Mouse (Mus musculus): ENCODE measurements around the gene Nckap5. TPM values are rescaled to one million over a fixed set of nuclear protein-coding genes. Genes with fewer than 3 reads are reported as not detected.

The Nckap5 gene
- polyA plus RNA-seq, 1 experiment from 2014 or later: 17.7 TPM

GRCm38 (mm10) chr1:126763192-126763591, 67.4 kb downstream of the Nckap5 start:
- no peak overlapping the region for H3K9ac ChIP-seq (replicated peaks)
- ATAC-seq: no peak
- peaks cover 19% of the 10 kb centered on the region for H3K27me3 ChIP-seq
- no peaks in the 10 kb centered on the region for H3K9me3 ChIP-seq
- H3K27ac ChIP-seq: no peak overlapping the region
- H3K36me3 ChIP-seq: no peaks in the 10 kb centered on the region
- H3K4me2 ChIP-seq (replicated peaks): no peak overlapping the region
- H3K4me1 ChIP-seq (replicated peaks): peaks cover 20% of the 10 kb centered on the region
- H3K4me3 ChIP-seq (replicated peaks): no peak overlapping the region
- 88% methylated on average over 2 of the region's 2 CpGs for WGBS

GRCm38 (mm10) chr1:126760386-126760785, 70.2 kb downstream of the Nckap5 start:
- H3K9me3 ChIP-seq: no peaks in the 10 kb centered on the region
- H3K36me3 ChIP-seq: no peaks in the 10 kb centered on the region
- WGBS: 31% methylated on average over 2 of the region's 2 CpGs
- H3K4me1 ChIP-seq (replicated peaks): peaks cover 8% of the 10 kb centered on the region
- H3K27me3 ChIP-seq: peaks cover 19% of the 10 kb centered on the region
- H3K4me3 ChIP-seq (replicated peaks): no peak overlapping the region
- H3K27ac ChIP-seq: no peak overlapping the region
- no peak overlapping the region for H3K9ac ChIP-seq (replicated peaks)
- ATAC-seq: no peak
- H3K4me2 ChIP-seq (replicated peaks): no peak overlapping the region

GRCm38 (mm10) chr1:126755682-126756081, 74.9 kb downstream of the Nckap5 start:
- 88% methylated on average over 5 of the region's 5 CpGs for WGBS
- Histone ChIP-seq H3K27me3 (0 out of 2 replicates have a peak, but pooled peaks cover 2% of the 10 kb centered on the region), H3K9me3 (no peaks in the 10 kb centered on the region), H3K36me3 (no peaks in the 10 kb centered on the region), H3K4me1 (replicated peaks) (peaks cover 24% of the 10 kb centered on the region), H3K4me3 (replicated peaks) (no peak overlapping the region), H3K9ac (replicated peaks) (no peak overlapping the region), H3K27ac (no peak overlapping the region), H3K4me2 (replicated peaks) (no peak overlapping the region)
- ATAC-seq: no peak

GRCm38 (mm10) chr1:126753611-126754010, 77.0 kb downstream of the Nckap5 start:
- no peak overlapping the region for H3K4me2 ChIP-seq (replicated peaks)
- no peak overlapping the region for H3K4me3 ChIP-seq (replicated peaks)
- H3K27me3 ChIP-seq: 0 out of 2 replicates have a peak, but pooled peaks cover 1% of the 10 kb centered on the region
- no peak overlapping the region for H3K27ac ChIP-seq
- ATAC-seq: no peak
- H3K36me3 ChIP-seq: no peaks in the 10 kb centered on the region
- H3K4me1 ChIP-seq (replicated peaks): peaks cover 26% of the 10 kb centered on the region
- H3K9ac ChIP-seq (replicated peaks): no peak overlapping the region
- peaks cover 4% of the 10 kb centered on the region; the same call in 1 of the 2 replicates for H3K9me3 ChIP-seq

- Histone ChIP-seq H3K4me3 (replicated peaks) (no peak overlapping the region), H3K9me3 (peaks cover 4% of the 10 kb centered on the region; the same call in 1 of the 2 replicates), H3K36me3 (no peaks in the 10 kb centered on the region), H3K4me2 (replicated peaks) (no peak overlapping the region), H3K27ac (no peak overlapping the region), H3K4me1 (replicated peaks) (peaks cover 26% of the 10 kb centered on the region), H3K9ac (replicated peaks) (no peak overlapping the region), H3K27me3 (0 out of 2 replicates have a peak, but pooled peaks cover 3% of the 10 kb centered on the region)
- 85% methylated on average over 13 of the region's 13 CpGs for WGBS
- no peak for ATAC-seq
These were observed 78.2 kb downstream of the Nckap5 start for GRCm38 (mm10) chr1:126752247-126753037.

GRCm38 (mm10) chr1:126751137-126751536, 79.5 kb downstream of the Nckap5 start:
- peaks cover 26% of the 10 kb centered on the region for H3K4me1 ChIP-seq (replicated peaks)
- peaks cover 4% of the 10 kb centered on the region; the same call in 1 of the 2 replicates for H3K9me3 ChIP-seq
- peak overlapping the region; percentile 47; the same call in 1 of the 2 replicates for H3K27ac ChIP-seq
- H3K4me3 ChIP-seq (replicated peaks): no peak overlapping the region
- H3K9ac ChIP-seq (replicated peaks): no peak overlapping the region
- 0 out of 2 replicates have a peak, but pooled peaks cover 3% of the 10 kb centered on the region for H3K27me3 ChIP-seq
- 39% methylated on average over 6 of the region's 6 CpGs for whole genome bisulfite sequencing
- ATAC-seq: peak; percentile 62
- H3K36me3 ChIP-seq: no peaks in the 10 kb centered on the region
- H3K4me2 ChIP-seq (replicated peaks): no peak overlapping the region

GRCm38 (mm10) chr1:126750156-126750555, 80.4 kb downstream of the Nckap5 start:
- no peak for ATAC-seq
- 95% methylated on average over 3 of the region's 3 CpGs for WGBS
- no peak overlapping the region for H3K27ac ChIP-seq

GRCm38 (mm10) chr1:126747914-126748313, 82.7 kb downstream of the Nckap5 start:
- Histone ChIP-seq H3K9me3 (peaks cover 4% of the 10 kb centered on the region; the same call in 1 of the 2 replicates), H3K4me1 (replicated peaks) (peaks cover 34% of the 10 kb centered on the region), H3K36me3 (no peaks in the 10 kb centered on the region), H3K27me3 (0 out of 2 replicates have a peak, but pooled peaks cover 3% of the 10 kb centered on the region), H3K4me3 (replicated peaks) (no peak overlapping the region), H3K27ac (no peak overlapping the region), H3K4me2 (replicated peaks) (no peak overlapping the region), H3K9ac (replicated peaks) (no peak overlapping the region)
- no peak for ATAC-seq
- 82% methylated on average over 4 of the region's 4 CpGs for WGBS

More at GRCm38 (mm10) chr1:126750156-126750555, 80.4 kb downstream of the Nckap5 start:
- Histone ChIP-seq H3K36me3 (no peaks in the 10 kb centered on the region), H3K9ac (replicated peaks) (no peak overlapping the region), H3K4me3 (replicated peaks) (no peak overlapping the region), H3K9me3 (peaks cover 4% of the 10 kb centered on the region; the same call in 1 of the 2 replicates), H3K27me3 (0 out of 2 replicates have a peak, but pooled peaks cover 3% of the 10 kb centered on the region), H3K4me2 (replicated peaks) (no peak overlapping the region), H3K4me1 (replicated peaks) (peaks cover 35% of the 10 kb centered on the region)

GRCm38 (mm10) chr1:126745482-126746136, 85.0 kb downstream of the Nckap5 start:
- peaks cover 3% of the 10 kb centered on the region; the same call in 1 of the 2 replicates for H3K27me3 ChIP-seq
- H3K4me2 ChIP-seq (replicated peaks): no peak overlapping the region
- H3K4me1 ChIP-seq (replicated peaks): peaks cover 15% of the 10 kb centered on the region
- H3K36me3 ChIP-seq: no peaks in the 10 kb centered on the region
- peak; percentile 48; the same call in 1 of the 2 replicates for ATAC-seq
- H3K9ac ChIP-seq (replicated peaks): no peak overlapping the region; the same call in 1 of the 2 replicates
- 3% methylated on average over 4 of the region's 4 CpGs for WGBS
- peaks cover 4% of the 10 kb centered on the region; the same call in 1 of the 2 replicates for H3K9me3 ChIP-seq
- H3K4me3 ChIP-seq (replicated peaks): no peak overlapping the region
- H3K27ac ChIP-seq: peak overlapping the region; percentile 49; the same call in 1 of the 2 replicates

- Histone ChIP-seq H3K4me2 (replicated peaks) (no peak overlapping the region), H3K27me3 (peaks cover 3% of the 10 kb centered on the region; the same call in 1 of the 2 replicates), H3K36me3 (no peaks in the 10 kb centered on the region), H3K27ac (no peak overlapping the region), H3K4me3 (replicated peaks) (no peak overlapping the region), H3K9me3 (no peaks in the 10 kb centered on the region), H3K9ac (replicated peaks) (no peak overlapping the region), H3K4me1 (replicated peaks) (peaks cover 14% of the 10 kb centered on the region)
- 41% methylated on average over 14 of the region's 14 CpGs for WGBS
- no peak for ATAC-seq
These were observed 85.8 kb downstream of the Nckap5 start for GRCm38 (mm10) chr1:126744631-126745305.

GRCm38 (mm10) chr1:126738291-126738640, 92.3 kb downstream of the Nckap5 start:
- peak overlapping the region; percentile 41 for H3K4me3 ChIP-seq (replicated peaks)
- H3K27me3 ChIP-seq: peaks cover 12% of the 10 kb centered on the region
- H3K27ac ChIP-seq: peak overlapping the region; percentile 14; the same call in 1 of the 2 replicates
- H3K9ac ChIP-seq (replicated peaks): peak overlapping the region; percentile 48
- peak overlapping the region; percentile 64 for H3K4me2 ChIP-seq (replicated peaks)
- peak; percentile 62 for ATAC-seq
- under 1% methylated on average over 12 of the region's 12 CpGs for WGBS
- no peaks in the 10 kb centered on the region for H3K9me3 ChIP-seq
- H3K4me1 ChIP-seq (replicated peaks): peaks cover 22% of the 10 kb centered on the region
- no peaks in the 10 kb centered on the region for H3K36me3 ChIP-seq
